Mouse (Mus musculus): ENCODE data around the gene Gm4871.

Gm4871 gene

DNA sequence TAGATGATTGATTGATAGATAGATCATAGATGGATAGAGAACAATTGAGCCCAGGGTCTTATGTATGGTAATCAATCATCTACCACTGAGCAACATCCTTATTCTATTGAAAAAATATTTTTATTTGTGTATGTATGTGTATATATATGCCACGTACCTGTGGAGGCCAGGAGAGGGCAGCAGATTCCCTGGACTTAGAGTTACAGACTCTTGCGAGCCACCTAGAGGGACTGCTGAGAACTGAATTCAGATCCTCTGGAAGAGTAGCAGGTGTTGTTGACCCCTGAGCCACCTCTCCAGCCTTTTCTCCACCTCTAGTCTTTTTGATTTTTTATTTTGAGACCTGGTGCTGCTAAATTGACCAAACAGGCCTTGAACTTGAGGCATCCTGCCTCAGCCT is 34.1 kb downstream of the Gm4871 start:
- in situ Hi-C loops (cut with MboI; ENCODE audit: low sequenced_read_pairs), result no loop called here

DNA sequence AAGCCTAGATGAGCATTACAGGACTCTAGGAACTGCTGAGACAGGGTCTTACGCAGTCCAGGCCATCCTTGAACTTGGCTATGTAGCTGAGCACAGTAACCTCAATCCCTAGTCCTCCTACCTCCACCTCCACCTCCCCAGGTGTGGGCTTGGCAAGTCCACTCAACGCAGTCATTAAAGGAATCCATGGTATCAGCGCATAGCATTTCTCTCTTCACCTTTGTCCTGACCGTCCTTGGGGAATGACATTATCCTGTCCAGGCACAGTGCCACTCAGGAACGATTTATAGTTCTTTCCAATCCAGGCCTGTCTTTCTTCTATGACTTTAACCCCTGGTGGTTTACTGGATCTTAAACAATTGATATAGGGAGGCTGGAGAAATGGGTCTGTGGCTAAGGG is 42.1 kb downstream of the Gm4871 start:
- in situ Hi-C loops (cut with MboI; ENCODE audit: low sequenced_read_pairs), result no loop called here

DNA sequence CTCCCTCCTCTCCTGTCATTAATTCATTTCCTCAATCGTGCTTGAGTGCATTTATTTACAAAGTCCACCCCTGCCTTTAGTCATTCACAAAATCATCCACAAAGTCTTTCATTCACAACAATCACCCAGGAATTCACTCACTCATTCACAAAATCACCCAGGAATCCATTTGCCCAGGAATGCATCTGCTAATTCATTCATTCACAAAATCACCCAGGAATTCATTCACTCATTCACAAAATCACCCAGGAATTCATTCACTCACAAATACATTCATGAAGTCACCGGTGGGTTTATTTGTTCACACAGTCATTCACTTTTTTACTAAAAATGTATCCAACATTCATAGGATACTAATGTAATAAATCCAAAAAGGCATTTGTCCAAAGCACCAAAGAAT is 42.5 kb downstream of the Gm4871 start:
- in situ Hi-C loops (cut with MboI; ENCODE audit: low sequenced_read_pairs), result no loop called here

DNA sequence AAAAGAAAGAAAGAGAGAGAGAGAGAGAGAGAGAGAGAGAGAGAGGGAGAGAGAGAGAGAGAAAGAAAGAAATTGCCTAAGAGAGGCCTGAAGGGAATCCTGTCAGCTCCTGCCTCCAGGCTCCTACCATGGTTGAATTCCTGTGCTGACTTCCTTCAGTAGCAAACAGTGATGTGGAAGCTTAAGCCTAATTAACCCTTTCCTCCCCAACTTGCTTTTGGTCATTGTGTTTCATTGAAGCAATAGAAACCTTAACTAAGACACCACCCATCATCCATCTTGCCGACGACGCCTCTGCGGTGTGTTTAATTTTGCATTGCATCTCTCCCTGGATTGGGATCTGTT is 43.5 kb downstream of the Gm4871 start:
- in situ Hi-C loops (cut with MboI; ENCODE audit: low sequenced_read_pairs), result no loop called here

DNA sequence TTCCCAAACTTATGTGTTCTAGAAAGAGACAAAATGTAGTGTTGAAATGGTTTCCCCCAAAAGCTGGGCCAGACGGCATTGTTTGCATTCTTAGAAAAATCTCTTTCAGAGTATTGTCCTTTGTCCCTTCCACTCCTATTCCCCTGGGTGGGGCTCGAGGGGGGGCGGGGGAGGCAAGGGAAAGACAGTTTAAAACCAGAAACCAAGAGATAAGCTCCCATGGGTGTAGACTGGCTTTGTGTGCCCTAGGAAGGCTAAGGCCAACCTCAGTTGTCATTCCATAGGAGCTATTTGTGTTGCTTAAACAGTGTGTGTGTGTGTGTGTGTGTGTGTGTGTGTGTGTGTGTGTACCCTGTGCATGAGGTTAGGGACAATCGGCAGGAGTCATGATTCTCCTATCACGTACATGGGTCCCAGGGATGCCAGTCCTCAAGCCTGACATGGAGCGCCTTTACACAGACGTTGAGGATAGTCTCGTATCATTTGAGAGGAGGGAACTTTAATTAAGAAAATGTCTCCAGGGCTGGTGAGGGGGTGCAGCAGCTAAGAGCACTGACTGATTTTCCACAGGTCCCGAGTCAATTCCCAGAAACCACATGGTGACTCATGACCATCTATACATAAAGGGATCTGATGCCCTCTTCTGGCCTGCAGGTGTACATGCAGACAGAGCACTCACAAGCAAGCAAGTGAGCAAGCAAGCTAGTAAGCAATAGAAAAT is 44.1 kb downstream of the Gm4871 start:
- in situ Hi-C loops (cut with MboI; ENCODE audit: low sequenced_read_pairs), result no loop called here

DNA sequence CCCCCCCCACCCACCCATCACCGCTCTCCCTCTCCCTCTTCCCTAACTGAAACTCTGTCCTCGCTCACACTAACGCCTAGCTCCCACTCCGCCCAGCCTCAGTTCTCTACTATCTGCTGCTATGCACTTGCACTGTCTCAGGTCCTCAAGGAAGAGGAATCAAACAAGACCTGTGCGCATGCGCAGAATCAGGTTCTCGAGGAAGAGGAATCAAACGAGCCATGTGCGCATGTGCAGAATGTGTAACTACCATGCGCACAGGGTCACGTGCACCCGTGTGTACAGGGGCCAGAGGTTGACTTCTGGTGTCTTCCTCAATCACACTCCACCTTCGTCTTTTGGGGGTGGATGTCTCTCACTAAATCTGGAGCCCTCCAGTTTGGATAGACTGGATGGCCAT is 45.0 kb downstream of the Gm4871 start:
- in situ Hi-C loops (cut with MboI; ENCODE audit: low sequenced_read_pairs), result no loop called here

DNA sequence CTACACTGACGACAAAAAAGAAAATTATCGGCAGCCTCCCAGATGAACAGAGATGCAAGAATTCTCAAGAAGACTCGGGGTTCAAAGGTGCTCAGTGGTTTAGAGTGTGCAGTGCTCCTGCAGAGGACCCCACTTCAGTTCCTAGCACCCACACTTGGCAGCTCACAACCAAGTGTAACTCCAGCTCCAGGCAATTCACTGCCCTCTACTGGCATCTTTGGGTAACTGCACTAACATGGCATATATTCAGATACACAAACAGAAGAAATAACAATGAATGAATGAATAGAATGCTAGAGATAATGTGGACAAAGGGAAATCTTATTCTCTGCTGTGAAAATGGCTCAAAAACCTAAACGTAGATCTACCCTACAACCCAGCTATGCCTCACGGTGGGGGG is 47.7 kb downstream of the Gm4871 start:
- in situ Hi-C loops (cut with MboI; ENCODE audit: low sequenced_read_pairs), result no loop called here

DNA sequence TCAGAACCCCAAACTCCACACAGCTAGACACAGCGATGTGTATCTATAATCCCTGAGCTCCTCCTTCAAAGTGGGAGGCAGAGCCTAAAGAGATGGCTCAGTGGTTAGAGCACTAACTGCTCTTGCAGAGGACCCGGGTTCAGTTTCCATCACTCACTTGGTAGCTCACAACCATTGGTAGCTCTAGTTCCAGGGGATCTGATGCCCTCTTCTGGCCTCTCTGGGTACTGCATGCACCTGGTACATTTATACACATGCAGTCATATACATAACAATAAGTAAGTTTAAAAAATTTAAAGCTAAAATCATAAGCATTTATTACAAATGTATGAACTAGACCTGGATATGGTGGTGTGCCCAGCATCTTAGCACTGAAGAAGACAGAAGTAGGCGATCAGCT is 49.3 kb downstream of the Gm4871 start:
- in situ Hi-C loops (cut with MboI; ENCODE audit: low sequenced_read_pairs), result no loop called here

Measured in CH12F3 (cell line).